Mouse (Mus musculus) lung, embryonic 14.5 days (tissue): ENCODE results near the gene Fbn1. TPM values are rescaled to one million over a fixed set of nuclear protein-coding genes. Genes with fewer than 3 reads are reported as not detected.

Source experiments
- ATAC-seq: fragments of 200-750 bp; cut with Nextera tagmentation; 2 replicates; pipeline ENCODE4 v1.8.0; 2017; ENCODE audit warnings: mild to moderate bottlenecking, moderate TSS enrichment, moderate library complexity; ENCODE audit not compliant: insufficient read depth
- DNase-seq: peaks from one replicate; pipeline ENCODE4 v3.0.0-alpha.2; 2015
- H3K27ac ChIP-seq: fragments of 300-500 bp; sonication (generic); 2 replicates; pipeline ENCODE4 v1.5.1; 2014; ENCODE audit warnings: low read depth, mild to moderate bottlenecking, moderate library complexity
- H3K27me3 ChIP-seq: fragments of 300-500 bp; sonication (generic); 2 replicates; pipeline ENCODE4 v1.6.1; 2014; ENCODE audit warnings: low read length, control low read depth; ENCODE audit not compliant: insufficient read depth
- H3K36me3 ChIP-seq: fragments of 300-500 bp; sonication (generic); 2 replicates; pipeline ENCODE4 v1.6.1; 2014; ENCODE audit warnings: control low read depth; ENCODE audit not compliant: insufficient read depth
- H3K4me1 ChIP-seq: fragments of 300-500 bp; sonication (generic); 2 replicates; pipeline ENCODE4 v1.6.1; 2014; ENCODE audit warnings: antibody characterized with exemption, control low read depth; ENCODE audit not compliant: insufficient read depth
- H3K4me2 ChIP-seq: fragments of 300-500 bp; sonication (generic); 2 replicates; pipeline ENCODE4 v1.6.1; 2014; ENCODE audit warnings: mild to moderate bottlenecking
- H3K4me3 ChIP-seq: fragments of 300-500 bp; sonication (generic); 2 replicates; pipeline ENCODE4 v1.5.1; 2014; ENCODE audit warnings: low read depth, low read length
- H3K9ac ChIP-seq: fragments of 300-500 bp; sonication (generic); 2 replicates; pipeline ENCODE4 v1.6.1; 2014
- H3K9me3 ChIP-seq: fragments of 300-500 bp; sonication (generic); 2 replicates; pipeline ENCODE4 v1.6.1; 2016; ENCODE audit warnings: low read depth, low read length, control low read depth
- CTCF ChIP-seq: IDR thresholded peaks from 2 replicates; pipeline ENCODE4 v1.5.1; 2016; ENCODE audit warnings: antibody characterized with exemption, low read depth
- WGBS: fragments of 180-500 bp; shearing (Covaris S2); extraction: QIAGEN DNeasy Blood & Tissue Kit; methylation state at CpG from one replicate; pipeline ENCODE4 v1.1.7; 2014; 5-methylcytosine and 5-hydroxymethylcytosine counted together
- polyA plus RNA-seq: library from polyadenylated mRNA; unstranded; fragments of >200 nt; fragmentation: Nextera tagmentation; extraction: Ambion mirVana; gene quantifications from 2 replicates; pipeline ENCODE4 v1.2.1, GENCODE M21; 2014

The Fbn1 gene
- polyA plus RNA-seq, 1 experiment from 2014 or later, result 53.1 TPM

- H3K4me1 ChIP-seq, result peaks cover 3% of the 10 kb centered on the region; the same call in 1 of the 2 replicates
- ATAC-seq, result no peak
- DNase-seq, result no peak
- H3K27ac ChIP-seq, result no peak overlapping the region
- H3K4me3 ChIP-seq, result no peak overlapping the region
- H3K9me3 ChIP-seq, result no peaks in the 10 kb centered on the region
- no peak overlapping the region for H3K9ac ChIP-seq
- WGBS, result 69% methylated on average over 9 of the region's 9 CpGs
- H3K36me3 ChIP-seq, result no peaks in the 10 kb centered on the region
- H3K27me3 ChIP-seq, result no peaks in the 10 kb centered on the region
- no peak for TF ChIP-seq CTCF
- H3K4me2 ChIP-seq, result no peak overlapping the region
Measured at GRCm38 (mm10) chr2:125447274-125447898, 60.4 kb downstream of the Fbn1 start.

GRCm38 (mm10) chr2:125438381-125438780, 69.4 kb downstream of the Fbn1 start:
- no peak overlapping the region for H3K4me3 ChIP-seq
- no peak for TF ChIP-seq CTCF
- no peak overlapping the region for H3K4me2 ChIP-seq
- no peaks in the 10 kb centered on the region for H3K36me3 ChIP-seq
- no peak overlapping the region for H3K9ac ChIP-seq
- WGBS, result 71% methylated on average over 8 of the region's 8 CpGs
- no peak for DNase-seq
- no peak overlapping the region for H3K27ac ChIP-seq
- no peaks in the 10 kb centered on the region for H3K27me3 ChIP-seq
- no peaks in the 10 kb centered on the region for H3K4me1 ChIP-seq
- no peak for ATAC-seq
- H3K9me3 ChIP-seq, result no peaks in the 10 kb centered on the region

- Histone ChIP-seq H3K4me3 (no peak overlapping the region), H3K27ac (no peak overlapping the region), H3K9ac (no peak overlapping the region), H3K4me2 (no peak overlapping the region), H3K36me3 (no peaks in the 10 kb centered on the region), H3K4me1 (no peaks in the 10 kb centered on the region), H3K9me3 (no peaks in the 10 kb centered on the region), H3K27me3 (no peaks in the 10 kb centered on the region)
- 77% methylated on average over 7 of the region's 7 CpGs for WGBS
- no peak for ATAC-seq
- no peak for TF ChIP-seq CTCF
- DNase-seq, result no peak
Measured at GRCm38 (mm10) chr2:125436240-125436639, 71.6 kb downstream of the Fbn1 start.

GRCm38 (mm10) chr2:125433524-125433923, 74.3 kb downstream of the Fbn1 start:
- 89% methylated on average over 6 of the region's 6 CpGs for WGBS
- Histone ChIP-seq H3K4me1 (no peaks in the 10 kb centered on the region), H3K9me3 (no peaks in the 10 kb centered on the region), H3K4me3 (no peak overlapping the region), H3K9ac (no peak overlapping the region), H3K4me2 (no peak overlapping the region), H3K36me3 (no peaks in the 10 kb centered on the region), H3K27ac (no peak overlapping the region), H3K27me3 (no peaks in the 10 kb centered on the region)
- no peak for TF ChIP-seq CTCF
- no peak for DNase-seq
- no peak for ATAC-seq

- no peak for DNase-seq
- H3K4me2 ChIP-seq, result no peak overlapping the region
- H3K4me1 ChIP-seq, result 0 out of 2 replicates have a peak, but pooled peaks cover 3% of the 10 kb centered on the region
- H3K9me3 ChIP-seq, result no peaks in the 10 kb centered on the region
- ATAC-seq, result no peak
- no peaks in the 10 kb centered on the region for H3K27me3 ChIP-seq
- no peak overlapping the region for H3K27ac ChIP-seq
- TF ChIP-seq CTCF, result no peak
- no peaks in the 10 kb centered on the region for H3K36me3 ChIP-seq
- no peak overlapping the region for H3K9ac ChIP-seq
- no peak overlapping the region for H3K4me3 ChIP-seq
- WGBS, result 61% methylated on average over 6 of the region's 6 CpGs
Measured at GRCm38 (mm10) chr2:125431491-125431890, 76.3 kb downstream of the Fbn1 start.

- no peak overlapping the region for H3K4me2 ChIP-seq
- H3K4me1 ChIP-seq, result peaks cover 16% of the 10 kb centered on the region
- 68% methylated on average over 10 of the region's 10 CpGs for WGBS
- no peak overlapping the region for H3K4me3 ChIP-seq
- no peak for ATAC-seq
- no peaks in the 10 kb centered on the region for H3K27me3 ChIP-seq
- H3K36me3 ChIP-seq, result no peaks in the 10 kb centered on the region
- no peaks in the 10 kb centered on the region for H3K9me3 ChIP-seq
- TF ChIP-seq CTCF, result no peak
- no peak overlapping the region for H3K27ac ChIP-seq
- no peak overlapping the region for H3K9ac ChIP-seq
- DNase-seq, result no peak
Measured at GRCm38 (mm10) chr2:125428811-125429438, 78.9 kb downstream of the Fbn1 start.

- peaks cover 17% of the 10 kb centered on the region for H3K4me1 ChIP-seq
- H3K27me3 ChIP-seq, result no peaks in the 10 kb centered on the region
- 34% methylated on average over 9 of the region's 9 CpGs for WGBS
- no peaks in the 10 kb centered on the region for H3K36me3 ChIP-seq
- no peak overlapping the region for H3K4me3 ChIP-seq
- TF ChIP-seq CTCF, result no peak
- DNase-seq (peak; percentile 77), ATAC-seq (peak; percentile 67)
- H3K4me2 ChIP-seq, result no peak overlapping the region
- H3K9ac ChIP-seq, result no peak overlapping the region
- no peak overlapping the region for H3K27ac ChIP-seq
- H3K9me3 ChIP-seq, result no peaks in the 10 kb centered on the region
Measured at GRCm38 (mm10) chr2:125420604-125421003, 87.2 kb downstream of the Fbn1 start.
